Mouse (Mus musculus): ENCODE results near the gene Nfkb2. TPM values are rescaled to one million over a fixed set of nuclear protein-coding genes. Genes with fewer than 3 reads are reported as not detected.
A peak's percentile ranks its signal among the peaks of the same experiment; 100 is the strongest.

The Nfkb2 gene
- polyA plus RNA-seq, 1 experiment from 2014 or later: 1.4 TPM

DNA sequence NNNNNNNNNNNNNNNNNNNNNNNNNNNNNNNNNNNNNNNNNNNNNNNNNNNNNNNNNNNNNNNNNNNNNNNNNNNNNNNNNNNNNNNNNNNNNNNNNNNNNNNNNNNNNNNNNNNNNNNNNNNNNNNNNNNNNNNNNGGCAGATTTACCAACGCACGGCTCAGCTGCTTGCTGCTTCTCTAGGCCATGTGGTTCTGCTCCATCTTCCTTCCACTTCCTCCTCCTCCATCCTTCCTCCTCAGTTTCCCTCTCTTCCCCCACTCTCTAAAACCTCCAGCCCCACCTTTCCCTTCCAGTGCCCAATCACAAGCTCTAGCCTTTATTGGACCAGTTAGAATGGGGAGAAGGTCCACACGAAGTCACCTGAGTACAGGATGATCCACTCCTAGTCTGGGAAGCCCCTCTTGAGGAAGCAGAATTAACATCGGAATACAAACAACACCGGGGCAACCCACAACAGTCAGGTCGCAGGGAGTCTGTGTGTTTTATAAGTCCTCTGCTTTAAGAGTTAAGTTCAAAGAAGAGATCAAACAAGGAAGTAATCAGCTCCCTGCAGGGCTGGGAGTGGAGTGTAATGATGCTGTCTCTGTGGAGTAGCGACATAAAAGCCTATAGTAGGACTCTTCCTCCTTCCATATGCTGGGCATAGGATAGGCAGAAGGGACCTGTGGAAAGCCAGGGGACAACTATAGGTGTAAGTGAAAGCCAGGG lies 40.7 kb downstream of the Nfkb2 start:
- Histone ChIP-seq H3K4me1 (ENCODE audit: control insufficient read depth, insufficient read depth, low read length) (peaks cover 12% of the 10 kb centered on the region), H3K4me3 (ENCODE audit: low read depth, low read length) (no peak overlapping the region), H3K9ac (replicated peaks; ENCODE audit: low read depth, low read length) (no peak overlapping the region), H3K4me2 (ENCODE audit: low read depth, low read length) (no peak overlapping the region), H3K27ac (ENCODE audit: low read depth, low read length) (no peak overlapping the region), H3K36me3 (ENCODE audit: control insufficient read depth, insufficient read depth, low read length) (no peaks in the 10 kb centered on the region), H3K27me3 (ENCODE audit: control insufficient read depth, insufficient read depth, low read length) (no peaks in the 10 kb centered on the region), H3K9me3 (ENCODE audit: control insufficient read depth, low read length) (no peaks in the 10 kb centered on the region)
- WGBS: 16% methylated on average over 7 of the region's 7 CpGs
- ATAC-seq (ENCODE audit: low read depth): no peak

DNA sequence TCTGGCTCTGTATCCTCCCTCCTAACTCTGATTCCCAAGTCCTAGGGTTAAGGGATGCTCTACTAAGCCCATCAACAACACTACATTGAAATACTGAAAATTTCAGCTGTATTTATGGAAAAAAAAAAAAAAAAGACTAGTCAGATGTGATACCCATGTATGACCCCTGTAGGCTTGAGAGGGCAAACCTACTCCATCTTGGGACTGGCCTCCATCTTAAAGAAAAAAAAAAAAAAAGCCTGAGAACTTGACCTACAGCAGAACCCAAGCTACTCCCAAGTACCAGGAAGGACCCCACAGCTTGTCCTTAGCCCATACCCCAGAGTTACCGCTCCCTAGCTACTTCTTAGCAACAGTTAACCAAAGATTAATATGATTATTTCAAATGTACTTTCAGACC lies 43.0 kb downstream of the Nfkb2 start:
- Histone ChIP-seq H3K36me3 (ENCODE audit: control insufficient read depth, insufficient read depth, low read length) (no peaks in the 10 kb centered on the region), H3K27me3 (ENCODE audit: control insufficient read depth, insufficient read depth, low read length) (no peaks in the 10 kb centered on the region; the same call in 1 of the 2 replicates), H3K9ac (replicated peaks; ENCODE audit: low read depth, low read length) (no peak overlapping the region), H3K27ac (ENCODE audit: low read depth, low read length) (no peak overlapping the region), H3K4me1 (ENCODE audit: control insufficient read depth, insufficient read depth, low read length) (peaks cover 12% of the 10 kb centered on the region), H3K9me3 (ENCODE audit: control insufficient read depth, low read length) (no peaks in the 10 kb centered on the region), H3K4me2 (ENCODE audit: low read depth, low read length) (no peak overlapping the region), H3K4me3 (ENCODE audit: low read depth, low read length) (no peak overlapping the region)
- no peak for ATAC-seq (ENCODE audit: low read depth)
- WGBS: 88% methylated on average over 1 of the region's 1 CpGs

DNA sequence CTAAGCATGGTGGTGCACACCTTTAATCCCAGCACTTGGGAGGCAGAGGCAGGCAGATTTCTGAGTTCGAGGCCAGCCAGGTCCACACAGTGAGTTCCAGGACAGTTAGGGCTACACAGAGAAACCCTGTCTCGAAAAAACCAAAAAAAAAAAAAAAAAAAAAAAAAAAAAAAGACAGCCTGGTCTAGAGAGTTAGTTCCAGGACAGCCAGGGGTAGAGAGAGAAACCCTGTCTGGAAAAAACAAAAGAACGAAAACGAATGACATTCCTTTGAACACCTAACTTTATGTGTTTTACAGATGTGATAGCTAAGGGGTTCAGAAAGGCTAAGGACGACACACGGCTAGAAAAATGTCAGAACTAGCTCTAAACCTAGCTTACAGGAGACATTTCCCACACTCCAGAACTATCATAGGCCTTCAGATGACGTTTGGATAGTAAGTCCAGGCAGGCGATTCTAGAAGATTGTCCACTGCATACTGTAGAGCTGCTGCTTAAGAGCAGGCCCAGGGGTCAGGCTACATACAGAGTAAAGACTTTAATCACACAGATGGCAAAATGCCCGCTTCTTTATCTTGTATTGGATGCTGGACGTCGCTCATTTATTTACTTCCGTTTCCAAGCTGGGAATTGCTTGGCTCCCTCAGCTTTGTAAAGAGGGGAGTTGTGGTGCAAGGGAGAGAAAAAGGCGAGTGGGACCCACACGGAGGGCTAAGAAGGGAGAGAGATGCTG lies 44.0 kb downstream of the Nfkb2 start:
- H3K4me3 ChIP-seq (ENCODE audit: low read depth, low read length): peak overlapping the region; percentile 69
- H3K36me3 ChIP-seq (ENCODE audit: control insufficient read depth, insufficient read depth, low read length): no peaks in the 10 kb centered on the region
- 28% methylated on average over 14 of the region's 14 CpGs for WGBS
- H3K27ac ChIP-seq (ENCODE audit: low read depth, low read length): peak overlapping the region; percentile 94
- peak overlapping the region; percentile 90 for H3K4me2 ChIP-seq (ENCODE audit: low read depth, low read length)
- no peak for ATAC-seq (ENCODE audit: low read depth)
- no peaks in the 10 kb centered on the region; the same call in 1 of the 2 replicates for H3K27me3 ChIP-seq (ENCODE audit: control insufficient read depth, insufficient read depth, low read length)
- H3K9me3 ChIP-seq (ENCODE audit: control insufficient read depth, low read length): no peaks in the 10 kb centered on the region
- H3K4me1 ChIP-seq (ENCODE audit: control insufficient read depth, insufficient read depth, low read length): peaks cover 12% of the 10 kb centered on the region
- H3K9ac ChIP-seq (replicated peaks; ENCODE audit: low read depth, low read length): peak overlapping the region; percentile 88

DNA sequence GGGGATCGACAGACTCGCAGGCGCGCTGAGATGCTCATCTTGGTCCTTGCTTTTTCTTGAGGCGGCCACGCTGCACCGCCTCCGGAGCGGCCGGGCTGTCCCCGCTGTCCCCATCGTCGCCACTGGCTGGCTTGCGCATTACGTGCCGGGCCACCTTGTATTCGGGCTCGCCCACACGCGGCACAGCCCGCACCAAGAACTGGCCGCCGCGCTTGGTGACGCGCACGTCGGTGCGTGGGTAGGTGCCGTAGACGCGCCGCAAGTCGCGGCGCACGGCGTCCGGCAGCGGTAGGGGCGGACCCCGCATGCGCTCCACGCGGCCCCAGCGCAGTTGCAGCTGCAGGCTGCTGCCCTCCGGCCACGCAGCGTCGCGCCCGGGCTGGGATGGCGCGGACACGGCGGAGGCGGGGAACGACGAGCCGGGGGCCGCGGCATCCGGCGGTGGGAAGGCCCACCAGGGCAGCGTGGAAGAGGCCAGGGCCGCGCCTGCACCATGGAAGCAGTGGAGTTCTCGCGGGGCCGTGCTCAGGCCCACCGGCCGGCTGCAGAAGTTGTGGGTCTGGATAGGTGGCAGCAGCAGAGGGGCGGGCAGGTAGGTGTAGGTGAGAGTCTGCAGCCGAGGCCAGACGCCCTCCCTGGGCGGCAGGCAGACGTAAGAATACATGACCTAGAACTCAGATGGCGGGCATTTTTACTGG lies 44.8 kb downstream of the Nfkb2 start:
- peak overlapping the region; percentile 94 for H3K27ac ChIP-seq (ENCODE audit: low read depth, low read length)
- no peaks in the 10 kb centered on the region for H3K36me3 ChIP-seq (ENCODE audit: control insufficient read depth, insufficient read depth, low read length)
- no peaks in the 10 kb centered on the region for H3K9me3 ChIP-seq (ENCODE audit: control insufficient read depth, low read length)
- peak overlapping the region; percentile 88 for H3K9ac ChIP-seq (replicated peaks; ENCODE audit: low read depth, low read length)
- WGBS: under 1% methylated on average over 77 of the region's 78 CpGs
- no peaks in the 10 kb centered on the region; the same call in 1 of the 2 replicates for H3K27me3 ChIP-seq (ENCODE audit: control insufficient read depth, insufficient read depth, low read length)
- ATAC-seq (ENCODE audit: low read depth): peak; percentile 96
- H3K4me1 ChIP-seq (ENCODE audit: control insufficient read depth, insufficient read depth, low read length): peaks cover 12% of the 10 kb centered on the region
- peak overlapping the region; percentile 69 for H3K4me3 ChIP-seq (ENCODE audit: low read depth, low read length)
- H3K4me2 ChIP-seq (ENCODE audit: low read depth, low read length): peak overlapping the region; percentile 90

DNA sequence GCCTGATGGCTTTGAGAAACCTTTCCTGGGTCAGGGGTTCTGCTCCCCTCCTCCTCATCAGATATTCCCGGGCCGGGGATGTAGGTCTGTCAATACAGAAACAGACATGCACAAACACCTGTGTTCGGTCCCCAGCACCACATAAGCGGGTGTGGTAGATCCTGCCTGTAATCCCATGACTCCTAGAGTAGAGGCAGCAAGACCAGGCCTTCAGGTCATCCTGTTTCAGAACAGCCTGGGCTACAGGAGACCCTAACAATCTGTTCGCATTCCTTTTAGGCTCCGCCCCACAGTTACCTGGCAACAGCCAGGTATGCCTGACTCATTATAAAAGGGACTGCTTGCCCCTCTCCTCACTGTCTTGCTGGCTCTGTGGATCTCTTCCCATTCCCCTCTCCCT lies 45.4 kb downstream of the Nfkb2 start:
- 0 out of 2 replicates have a peak, but pooled peaks have one; percentile 9 for ATAC-seq (ENCODE audit: low read depth)
- Histone ChIP-seq H3K9me3 (ENCODE audit: control insufficient read depth, low read length) (no peaks in the 10 kb centered on the region), H3K9ac (replicated peaks; ENCODE audit: low read depth, low read length) (peak overlapping the region; percentile 88), H3K27ac (ENCODE audit: low read depth, low read length) (no peak overlapping the region), H3K4me2 (ENCODE audit: low read depth, low read length) (peak overlapping the region; percentile 90), H3K27me3 (ENCODE audit: control insufficient read depth, insufficient read depth, low read length) (no peaks in the 10 kb centered on the region; the same call in 1 of the 2 replicates), H3K36me3 (ENCODE audit: control insufficient read depth, insufficient read depth, low read length) (no peaks in the 10 kb centered on the region), H3K4me3 (ENCODE audit: low read depth, low read length) (peak overlapping the region; percentile 69), H3K4me1 (ENCODE audit: control insufficient read depth, insufficient read depth, low read length) (peaks cover 12% of the 10 kb centered on the region)
- WGBS: 31% methylated on average over 6 of the region's 6 CpGs

DNA sequence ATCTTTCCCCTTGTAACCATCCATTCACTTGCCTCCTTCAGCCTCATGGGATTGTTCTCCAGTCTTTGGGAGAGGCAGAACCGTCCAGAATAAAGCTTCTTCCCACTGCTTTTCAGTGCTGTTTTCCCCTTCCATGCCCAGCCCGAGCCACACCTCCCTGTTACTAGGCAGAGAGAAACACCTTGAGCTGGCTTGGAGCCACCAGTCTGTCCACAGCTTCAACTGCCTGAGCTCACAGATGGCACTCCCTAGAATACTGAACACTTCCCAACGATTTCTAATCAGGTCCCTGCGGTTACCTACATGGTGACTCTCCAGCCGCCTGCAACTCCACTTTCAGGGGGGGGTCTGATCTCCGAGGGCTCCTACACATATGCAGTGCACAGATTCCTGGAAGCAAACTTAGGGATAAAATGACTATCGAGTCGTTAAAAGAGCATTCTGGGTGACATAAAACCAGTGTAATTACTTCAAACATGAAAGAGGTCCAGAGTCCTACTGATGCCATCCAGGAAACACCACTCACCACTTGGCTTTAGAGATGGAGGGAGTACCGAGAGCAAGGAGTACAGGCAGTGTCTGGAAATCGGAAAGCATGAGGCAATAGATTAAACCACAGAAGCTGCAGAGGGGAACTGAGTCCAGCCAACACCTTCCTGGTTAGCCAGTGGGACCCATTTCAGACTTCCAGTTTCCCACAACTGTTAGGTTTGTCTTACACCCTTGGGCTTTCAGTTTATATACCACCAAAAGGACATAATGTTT lies 46.2 kb downstream of the Nfkb2 start, which contains the start of gene 2310034G01Rik:
TSS of gene 2310034G01Rik (minus strand) at position 135 of the 765 bp plus-strand sequence.
- WGBS: 66% methylated on average over 10 of the region's 10 CpGs
- H3K27ac ChIP-seq (ENCODE audit: low read depth, low read length): peak within 1 kb of the TSS; percentile 94
- H3K36me3 ChIP-seq (ENCODE audit: control insufficient read depth, insufficient read depth, low read length): no peaks in the 10 kb centered on the region
- ATAC-seq (ENCODE audit: low read depth): no peak
- no peaks in the 10 kb centered on the region for H3K9me3 ChIP-seq (ENCODE audit: control insufficient read depth, low read length)
- peaks cover 12% of the 10 kb centered on the region for H3K4me1 ChIP-seq (ENCODE audit: control insufficient read depth, insufficient read depth, low read length)
- H3K9ac ChIP-seq (replicated peaks; ENCODE audit: low read depth, low read length): peak within 1 kb of the TSS; percentile 88
- H3K4me3 ChIP-seq (ENCODE audit: low read depth, low read length): peak within 1 kb of the TSS; percentile 69
- H3K4me2 ChIP-seq (ENCODE audit: low read depth, low read length): peak within 1 kb of the TSS; percentile 90
- no peaks in the 10 kb centered on the region; the same call in 1 of the 2 replicates for H3K27me3 ChIP-seq (ENCODE audit: control insufficient read depth, insufficient read depth, low read length)

DNA sequence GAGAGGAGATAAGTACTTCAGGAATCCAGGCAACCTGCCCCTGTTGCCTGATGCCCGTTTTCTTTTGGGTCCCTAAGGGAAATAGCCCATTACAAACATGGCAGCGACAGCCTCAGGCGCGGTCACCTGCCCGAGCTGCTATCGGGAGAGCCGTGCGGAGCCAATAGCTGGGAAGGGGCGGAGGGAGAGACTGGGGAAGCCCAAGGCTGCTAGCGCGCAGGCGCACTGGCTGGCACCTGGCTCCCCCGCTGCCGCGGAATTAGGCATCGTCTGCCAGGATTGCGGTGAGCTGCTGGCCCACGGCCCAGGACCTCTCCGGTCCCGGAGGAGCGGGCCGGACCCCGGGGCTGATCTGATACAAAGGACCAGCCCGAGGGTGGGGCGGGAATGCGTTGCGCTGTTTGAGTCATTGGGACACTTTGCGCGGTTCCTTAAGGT lies 52.6 kb downstream of the Nfkb2 start:
- ATAC-seq (ENCODE audit: low read depth): peak; percentile 93
- H3K27ac ChIP-seq (ENCODE audit: low read depth, low read length): no peak overlapping the region
- WGBS: under 1% methylated on average over 29 of the region's 29 CpGs

More for the DNA sequence above, 52.6 kb downstream of the Nfkb2 start:
- Histone ChIP-seq H3K9me3 (ENCODE audit: control insufficient read depth, low read length) (no peaks in the 10 kb centered on the region), H3K9ac (replicated peaks; ENCODE audit: low read depth, low read length) (peak overlapping the region; percentile 63), H3K4me1 (ENCODE audit: control insufficient read depth, insufficient read depth, low read length) (no peaks in the 10 kb centered on the region; the same call in 1 of the 2 replicates), H3K4me2 (ENCODE audit: low read depth, low read length) (peak overlapping the region; percentile 79), H3K27me3 (ENCODE audit: control insufficient read depth, insufficient read depth, low read length) (no peaks in the 10 kb centered on the region), H3K36me3 (ENCODE audit: control insufficient read depth, insufficient read depth, low read length) (no peaks in the 10 kb centered on the region), H3K4me3 (ENCODE audit: low read depth, low read length) (peak overlapping the region; percentile 50)

Data from neural tube, embryonic 14.5 days (tissue).